Mouse (Mus musculus) effector memory CD4-positive, alpha-beta T cell, adult 7 months (primary cell): ENCODE results near the gene Eng. TPM values are rescaled to one million over a fixed set of nuclear protein-coding genes. Genes with fewer than 3 reads are reported as not detected.

ENCODE experiments used
- polyA plus RNA-seq: library from polyadenylated mRNA; unstranded; fragments of 100-300 nt; shearing (Covaris generic); gene quantifications from one replicate; pipeline ENCODE4 v1.2.1, GENCODE M21; 2017

Eng gene
- polyA plus RNA-seq, result 0.27 TPM

DNA sequence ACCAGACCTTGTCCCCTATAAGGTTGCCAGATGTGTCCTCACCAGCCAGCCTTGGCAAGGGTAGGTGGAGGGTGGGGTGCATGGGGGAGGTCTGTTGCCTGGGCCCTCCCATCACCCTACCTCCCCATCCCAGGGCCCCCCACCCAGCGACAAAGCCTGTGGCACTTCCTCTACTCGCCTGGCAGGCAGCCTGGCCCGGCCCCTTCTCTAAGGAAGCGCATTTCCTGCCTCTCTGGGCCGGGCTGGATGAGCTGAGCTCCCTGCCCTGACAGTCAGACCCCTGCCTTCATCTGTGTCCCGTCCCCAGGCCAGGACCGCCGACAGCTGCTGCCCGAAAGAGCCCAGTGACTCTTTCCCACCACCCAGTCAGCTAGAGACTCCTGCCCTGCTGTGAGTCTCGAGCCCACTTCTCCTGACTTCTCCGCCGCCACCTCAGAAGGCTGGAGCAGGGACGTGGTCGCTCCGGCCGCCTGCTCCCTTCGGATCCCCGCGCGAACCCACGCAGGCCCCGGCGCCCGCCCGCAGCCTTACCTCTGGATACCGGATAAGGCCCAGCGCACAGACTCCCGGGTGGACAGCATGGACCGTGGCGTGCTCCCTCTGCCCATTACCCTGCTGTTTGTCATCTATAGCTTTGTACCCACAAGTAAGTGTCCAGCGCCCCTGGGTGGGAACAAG is at the start of gene Eng:
TSS of gene Eng (plus strand) at position 217 of the 678 bp plus-strand sequence.

GRCm38 (mm10) chr2:32599409-32599808 is 47.0 kb upstream of the Eng start, which contains the start of gene St6galnac6:
Gene St6galnac6 (plus strand): TSS chr2:32599709.

GRCm38 (mm10) chr2:32621517-32621859 is 24.9 kb upstream of the Eng start, which contains the start of gene Ak1:
Gene Ak1 (plus strand): TSS chr2:32621758.

DNA sequence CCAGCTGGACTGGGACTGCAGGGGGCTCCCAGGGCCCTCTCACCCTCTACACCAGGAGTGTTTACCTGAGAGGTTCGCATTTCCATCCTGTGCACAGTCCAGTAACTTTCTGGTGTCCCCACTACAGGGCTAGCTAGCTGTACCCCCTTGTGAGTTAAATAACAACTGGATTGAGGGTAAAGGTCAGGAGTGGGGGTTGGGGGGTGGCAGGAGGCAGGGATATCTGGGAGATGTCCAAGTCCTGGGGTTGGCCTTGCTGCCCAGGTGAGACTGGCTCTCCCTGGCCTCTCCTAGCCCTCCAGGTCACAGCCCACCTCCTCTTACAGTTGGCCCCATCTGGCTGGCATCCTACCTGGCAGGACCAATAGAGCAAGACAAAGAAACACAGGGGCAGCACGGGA is 57.6 kb downstream of the Eng start, which contains the start of gene Fpgs:
TSS of gene Fpgs (minus strand) at position 125 of the 401 bp plus-strand sequence.

GRCm38 (mm10) chr2:32712934-32713817 is 66.8 kb downstream of the Eng start, which contains the start of gene Cdk9:
Gene Cdk9 (minus strand): TSS chr2:32713076.

GRCm38 (mm10) chr2:32720681-32721229 is 74.4 kb downstream of the Eng start, which contains the start of gene Sh2d3c:
Gene Sh2d3c (plus strand): TSS chr2:32721055.

Other genes with a start within 250 kb of the Eng start
- gene Naif1, start 196.1 kb upstream of the Eng start, polyA plus RNA-seq, result 7.2 TPM
- gene Slc25a25, start 195.2 kb upstream of the Eng start, polyA plus RNA-seq, result 34.0 TPM
- 136 TPM for gene Fam102a, start 111.3 kb upstream of the Eng start, polyA plus RNA-seq
- gene Dpm2, start 75.7 kb upstream of the Eng start, polyA plus RNA-seq, result 76.0 TPM
- not detected for gene Pip5kl1, start 71.8 kb upstream of the Eng start, polyA plus RNA-seq
- gene 9430097D07Rik, start 70.9 kb upstream of the Eng start, polyA plus RNA-seq, result not detected
- gene St6galnac4, start 59.5 kb upstream of the Eng start, polyA plus RNA-seq, result 26.7 TPM
- gene St6galnac6, start 46.9 kb upstream of the Eng start, polyA plus RNA-seq, result 3.2 TPM
- gene Ak1, start 24.8 kb upstream of the Eng start, polyA plus RNA-seq, result 0.24 TPM
- gene Fpgs, start 57.5 kb downstream of the Eng start, polyA plus RNA-seq, result 15.5 TPM
- 136 TPM for gene Cdk9, start 66.5 kb downstream of the Eng start, polyA plus RNA-seq
- gene Sh2d3c, start 74.5 kb downstream of the Eng start, polyA plus RNA-seq, result 69.8 TPM
- not detected for gene 6330409D20Rik, start 94.4 kb downstream of the Eng start, polyA plus RNA-seq
- gene Tor2a, start 110.6 kb downstream of the Eng start, polyA plus RNA-seq, result 43.6 TPM
- 1.5 TPM for gene Ttc16, start 129.0 kb downstream of the Eng start, polyA plus RNA-seq
- 8.0 TPM for gene Ptrh1, start 129.2 kb downstream of the Eng start, polyA plus RNA-seq
- gene Cfap157, start 137.8 kb downstream of the Eng start, polyA plus RNA-seq, result not detected
- gene Stxbp1, start 200.7 kb downstream of the Eng start, polyA plus RNA-seq, result 9.4 TPM
- gene Fam129b, start 229.5 kb downstream of the Eng start, polyA plus RNA-seq, result 1.8 TPM